Comparison of ENCODE assay signal across 7 mouse cellular contexts in genomic region chr19:7295071-7295658, GRCm38 (mm10). TPM values are rescaled to one million over a fixed set of nuclear protein-coding genes. Genes with fewer than 3 reads are reported as not detected.
DNase-seq lines count a peak whose midpoint lies in the region; ATAC-seq lines count a peak whose summit lies in the region.

No protein-coding gene starts in this region.

- DNase-seq in CD4-positive, CD25-positive, alpha-beta regulatory T cell, adult 2 months (ENCODE audit: low read depth, low spot score), result peak; percentile 87
- peak; percentile 57 for DNase-seq in MEL-GATA-1-ER (ENCODE audit: extremely low read depth, low read depth)
- DNase-seq in lung, adult 18-20 months, result peak; percentile 77 to 85
- DNase-seq in layer of hippocampus, postnatal 10 days (ENCODE audit: low spot score in 2 of 2), result no peak

- peak; percentile 95 for ATAC-seq in intestine, embryonic 15.5 days
- ATAC-seq in stomach, embryonic 14.5 days (ENCODE audit: insufficient number of reproducible peaks, insufficient read depth, low FRiP score, low read depth), result peak; percentile 64
- ATAC-seq in midbrain, embryonic 13.5 days, result no peak

- peak overlapping the region; percentile 58 for H3K4me2 ChIP-seq in intestine, embryonic 15.5 days (replicated peaks)
- peak overlapping the region; percentile 31 for H3K4me2 ChIP-seq in stomach, embryonic 14.5 days (replicated peaks; ENCODE audit: low read depth, low read length)
- H3K4me2 ChIP-seq in midbrain, embryonic 13.5 days (replicated peaks), result no peak overlapping the region

- peak overlapping the region; percentile 90 for H3K27ac ChIP-seq in intestine, embryonic 15.5 days
- H3K27ac ChIP-seq in stomach, embryonic 14.5 days (ENCODE audit: low read length), result peak overlapping the region; percentile 81
- no peak overlapping the region for H3K27ac ChIP-seq in midbrain, embryonic 13.5 days

- no peak overlapping the region for H3K9ac ChIP-seq in intestine, embryonic 15.5 days
- H3K9ac ChIP-seq in stomach, embryonic 14.5 days (replicated peaks; ENCODE audit: low read depth, low read length), result no peak overlapping the region
- H3K9ac ChIP-seq in midbrain, embryonic 13.5 days (replicated peaks), result no peak overlapping the region

- H3K27me3 ChIP-seq in intestine, embryonic 15.5 days (replicated peaks), result no peaks in the 10 kb centered on the region
- no peaks in the 10 kb centered on the region for H3K27me3 ChIP-seq in stomach, embryonic 14.5 days (ENCODE audit: control insufficient read depth, insufficient read depth, low read length)
- no peaks in the 10 kb centered on the region for H3K27me3 ChIP-seq in midbrain, embryonic 13.5 days

- peak overlapping the region; percentile 22 for H3K4me3 ChIP-seq in intestine, embryonic 15.5 days (replicated peaks)
- peak overlapping the region; percentile 8; the same call in 1 of the 2 replicates for H3K4me3 ChIP-seq in stomach, embryonic 14.5 days (ENCODE audit: low read depth, low read length)
- H3K4me3 ChIP-seq in midbrain, embryonic 13.5 days (replicated peaks), result no peak overlapping the region

- peaks cover 27% of the 10 kb centered on the region for H3K4me1 ChIP-seq in intestine, embryonic 15.5 days (replicated peaks)
- H3K4me1 ChIP-seq in stomach, embryonic 14.5 days (ENCODE audit: control insufficient read depth, insufficient read depth, low read length), result peaks cover 29% of the 10 kb centered on the region
- H3K4me1 ChIP-seq in midbrain, embryonic 13.5 days (replicated peaks), result peaks cover 9% of the 10 kb centered on the region

- H3K36me3 ChIP-seq in intestine, embryonic 15.5 days, result no peaks in the 10 kb centered on the region; the same call in 1 of the 2 replicates
- H3K36me3 ChIP-seq in stomach, embryonic 14.5 days (ENCODE audit: control insufficient read depth, insufficient read depth, low read length), result no peaks in the 10 kb centered on the region; the same call in none of the 2 replicates
- H3K36me3 ChIP-seq in midbrain, embryonic 13.5 days, result peaks cover 7% of the 10 kb centered on the region

- no peaks in the 10 kb centered on the region; the same call in 1 of the 2 replicates for H3K9me3 ChIP-seq in intestine, embryonic 15.5 days
- no peaks in the 10 kb centered on the region for H3K9me3 ChIP-seq in stomach, embryonic 14.5 days (ENCODE audit: control insufficient read depth, low read depth, low read length)
- H3K9me3 ChIP-seq in midbrain, embryonic 13.5 days, result no peaks in the 10 kb centered on the region

- WGBS in intestine, embryonic 15.5 days, result 43% methylated on average over 15 of the region's 15 CpGs
- WGBS in stomach, embryonic 14.5 days, result 42% methylated on average over 15 of the region's 15 CpGs
- 81% methylated on average over 15 of the region's 15 CpGs for WGBS in midbrain, embryonic 13.5 days

RNA-seq across cellular contexts. Expression of gene Rcor2, which starts 28.0 kb away (rescaled TPM):
- 12.1 and 12.8 TPM in 2 replicates for polyA plus RNA-seq in intestine, embryonic 15.5 days (2015; fragmentation: Nextera tagmentation; extraction: Ambion mirVana)
- polyA plus RNA-seq in stomach, embryonic 14.5 days (2014; fragmentation: Nextera tagmentation; extraction: Ambion mirVana), result 8.4 and 10.2 TPM in 2 replicates
- 10 to 100 TPM; 22.7 to 24.1 TPM for total RNA-seq in layer of hippocampus, postnatal 10 days (2021)
- polyA plus RNA-seq in midbrain, embryonic 13.5 days (2015; fragmentation: Nextera tagmentation; extraction: Ambion mirVana), result 41.1 and 52.8 TPM in 2 replicates

RNA-seq across cellular contexts. Expression of gene Mark2, which starts 46.5 kb away (rescaled TPM):
- 44.9 and 45.8 TPM in 2 replicates for polyA plus RNA-seq in intestine, embryonic 15.5 days (2015; fragmentation: Nextera tagmentation; extraction: Ambion mirVana)
- polyA plus RNA-seq in stomach, embryonic 14.5 days (2014; fragmentation: Nextera tagmentation; extraction: Ambion mirVana), result 54.4 and 63.4 TPM in 2 replicates
- 100 to 1,000 TPM; 102 to 110 TPM for total RNA-seq in layer of hippocampus, postnatal 10 days (2021)
- 40.7 and 47.1 TPM in 2 replicates for polyA plus RNA-seq in midbrain, embryonic 13.5 days (2015; fragmentation: Nextera tagmentation; extraction: Ambion mirVana)

RNA-seq across cellular contexts. Expression of gene Naa40, which starts 54.2 kb away (rescaled TPM):
- polyA plus RNA-seq in intestine, embryonic 15.5 days (2015; fragmentation: Nextera tagmentation; extraction: Ambion mirVana), result 49.8 and 52.9 TPM in 2 replicates
- polyA plus RNA-seq in stomach, embryonic 14.5 days (2014; fragmentation: Nextera tagmentation; extraction: Ambion mirVana), result 59.4 and 59.6 TPM in 2 replicates
- total RNA-seq in layer of hippocampus, postnatal 10 days (2021), result 10 to 100 TPM; 36.3 to 45.6 TPM
- 73.7 and 74.6 TPM in 2 replicates for polyA plus RNA-seq in midbrain, embryonic 13.5 days (2015; fragmentation: Nextera tagmentation; extraction: Ambion mirVana)

Comparison
In these comparisons a context has a peak if more than half of its experiments do, and no peak if none do; other contexts are left out.
1. DNase-seq: peak in CD4-positive, CD25-positive, alpha-beta regulatory T cell, adult 2 months (single experiment), MEL-GATA-1-ER (single experiment) and lung, adult 18-20 months (2 of 2); none in layer of hippocampus, postnatal 10 days (0 of 2).